Mouse (Mus musculus) hindbrain, embryonic 14.5 days (tissue): Measurements from ENCODE around the gene Slc27a5. TPM values are rescaled to one million over a fixed set of nuclear protein-coding genes. Genes with fewer than 3 reads are reported as not detected.

ENCODE experiments used
- ATAC-seq: fragments of 200-750 bp; cut with Nextera tagmentation; 2 replicates; pipeline ENCODE4 v1.8.0; 2017; ENCODE audit warnings: moderate number of reproducible peaks, mild to moderate bottlenecking, moderate TSS enrichment, moderate library complexity; ENCODE audit not compliant: low FRiP score
- DNase-seq: peaks from one replicate; pipeline ENCODE4 v3.0.0-alpha.2; 2015; ENCODE audit warnings: low spot score
- H3K27ac ChIP-seq: fragments of 300-500 bp; sonication (generic); 2 replicates; pipeline ENCODE4 v1.5.1; 2014; ENCODE audit warnings: mild to moderate bottlenecking, moderate library complexity
- H3K27me3 ChIP-seq: fragments of 300-500 bp; sonication (generic); 2 replicates; pipeline ENCODE4 v1.6.1; 2014; ENCODE audit warnings: mild to moderate bottlenecking, low read length, mixed read lengths; ENCODE audit not compliant: control insufficient read depth, insufficient read depth
- H3K36me3 ChIP-seq: fragments of 300-500 bp; sonication (generic); replicated peaks from 2 replicates; pipeline ENCODE4 v1.6.1; 2014; ENCODE audit not compliant: control insufficient read depth, insufficient read depth
- H3K4me1 ChIP-seq: fragments of 300-500 bp; sonication (generic); replicated peaks from 2 replicates; pipeline ENCODE4 v1.6.1; 2014; ENCODE audit warnings: antibody characterized with exemption, low read length, mixed read lengths; ENCODE audit not compliant: control insufficient read depth, insufficient read depth
- H3K4me2 ChIP-seq: fragments of 300-500 bp; sonication (generic); replicated peaks from 2 replicates; pipeline ENCODE4 v1.6.1; 2014; ENCODE audit warnings: mild to moderate bottlenecking, moderate library complexity
- H3K4me3 ChIP-seq: fragments of 300-500 bp; sonication (generic); replicated peaks from 2 replicates; pipeline ENCODE4 v1.5.1; 2014; ENCODE audit warnings: mild to moderate bottlenecking, low read length
- H3K9ac ChIP-seq: fragments of 300-500 bp; sonication (generic); 2 replicates; pipeline ENCODE4 v1.6.1; 2014
- H3K9me3 ChIP-seq: fragments of 300-500 bp; sonication (generic); 2 replicates; pipeline ENCODE4 v1.6.1; 2016; ENCODE audit warnings: low read length; ENCODE audit not compliant: control insufficient read depth
- WGBS: fragments of 180-500 bp; shearing (Covaris S2); extraction: QIAGEN DNeasy Blood & Tissue Kit; methylation state at CpG from one replicate; pipeline ENCODE4 v1.1.7; 2014; 5-methylcytosine and 5-hydroxymethylcytosine counted together
- polyA plus RNA-seq: library from polyadenylated mRNA; unstranded; fragments of >200 nt; fragmentation: Nextera tagmentation; extraction: Ambion mirVana; gene quantifications from 2 replicates; pipeline ENCODE4 v1.2.1, GENCODE M21; 2014

Slc27a5 gene
- polyA plus RNA-seq, 1 experiment from 2014 or later: 0.29 TPM

- Histone ChIP-seq H3K4me3 (no peak overlapping the region; the same call in 1 of the 2 replicates), H3K9me3 (no peaks in the 10 kb centered on the region), H3K27ac (peak overlapping the region; percentile 92; the same call in 1 of the 2 replicates), H3K27me3 (no peaks in the 10 kb centered on the region), H3K36me3 (0 out of 2 replicates have a peak, but pooled peaks cover 6% of the 10 kb centered on the region), H3K9ac (peak overlapping the region; percentile 70), H3K4me1 (peaks cover 14% of the 10 kb centered on the region), H3K4me2 (peak overlapping the region; percentile 85)
- 85% methylated on average over 18 of the region's 18 CpGs for WGBS
- ATAC-seq: no peak
- DNase-seq: no peak
These were observed 18.9 kb downstream of the Slc27a5 start for GRCm38 (mm10) chr7:12978931-12979722.

GRCm38 (mm10) chr7:12977682-12978389, 20.2 kb downstream of the Slc27a5 start, which contains the start of gene Zfp446:
Gene Zfp446 (plus strand): TSS chr7:12977848.
- Histone ChIP-seq H3K27ac (peak within 1 kb of the TSS; percentile 92), H3K36me3 (peaks cover 11% of the 10 kb centered on the region), H3K9me3 (no peaks in the 10 kb centered on the region), H3K9ac (peak within 1 kb of the TSS; percentile 70), H3K27me3 (no peaks in the 10 kb centered on the region), H3K4me3 (peak within 1 kb of the TSS; percentile 48), H3K4me1 (peaks cover 14% of the 10 kb centered on the region), H3K4me2 (peak within 1 kb of the TSS; percentile 85)
- DNase-seq (peak; percentile 97), ATAC-seq (peak; percentile 99)
- under 1% methylated on average over 49 of the region's 49 CpGs for WGBS

GRCm38 (mm10) chr7:12970906-12971305, 27.1 kb downstream of the Slc27a5 start:
- DNase-seq: no peak
- ATAC-seq: no peak
- H3K4me2 ChIP-seq: no peak overlapping the region
- H3K4me3 ChIP-seq: no peak overlapping the region
- no peaks in the 10 kb centered on the region for H3K27me3 ChIP-seq
- 95% methylated on average over 25 of the region's 25 CpGs for WGBS
- H3K9ac ChIP-seq: no peak overlapping the region
- H3K9me3 ChIP-seq: no peaks in the 10 kb centered on the region
- no peak overlapping the region for H3K27ac ChIP-seq
- H3K4me1 ChIP-seq: peaks cover 15% of the 10 kb centered on the region
- H3K36me3 ChIP-seq: peaks cover 50% of the 10 kb centered on the region

- H3K4me2 ChIP-seq: peak overlapping the region; percentile 81
- peaks cover 27% of the 10 kb centered on the region for H3K36me3 ChIP-seq
- H3K4me1 ChIP-seq: peaks cover 25% of the 10 kb centered on the region
- under 1% methylated on average over 25 of the region's 29 CpGs for WGBS
- H3K4me3 ChIP-seq: peak overlapping the region; percentile 65
- peak overlapping the region; percentile 78 for H3K9ac ChIP-seq
- no peak for DNase-seq
- no peaks in the 10 kb centered on the region for H3K27me3 ChIP-seq
- no peaks in the 10 kb centered on the region for H3K9me3 ChIP-seq
- H3K27ac ChIP-seq: peak overlapping the region; percentile 89
- ATAC-seq: peak; percentile 59
These were observed 31.7 kb downstream of the Slc27a5 start for GRCm38 (mm10) chr7:12966104-12966845.

- under 1% methylated on average over 23 of the region's 23 CpGs for WGBS
- ATAC-seq: peak; percentile 91
These were observed 32.3 kb downstream of the Slc27a5 start, which contains the start of gene Zfp324 for GRCm38 (mm10) chr7:12965678-12966091. Gene Zfp324 (plus strand): TSS chr7:12965838.

GRCm38 (mm10) chr7:12961511-12962141, 36.4 kb downstream of the Slc27a5 start:
- WGBS: 3% methylated on average over 29 of the region's 29 CpGs
- peaks cover 13% of the 10 kb centered on the region for H3K4me1 ChIP-seq
- ATAC-seq (peak; percentile 83), DNase-seq (peak; percentile 85)
- peak overlapping the region; percentile 39 for H3K4me3 ChIP-seq
- peak overlapping the region; percentile 58 for H3K9ac ChIP-seq
- no peaks in the 10 kb centered on the region for H3K36me3 ChIP-seq
- H3K4me2 ChIP-seq: peak overlapping the region; percentile 59
- H3K9me3 ChIP-seq: no peaks in the 10 kb centered on the region
- peak overlapping the region; percentile 79 for H3K27ac ChIP-seq
- no peaks in the 10 kb centered on the region for H3K27me3 ChIP-seq

More at GRCm38 (mm10) chr7:12965678-12966091, 32.3 kb downstream of the Slc27a5 start, which contains the start of gene Zfp324:
- Histone ChIP-seq H3K36me3 (peaks cover 21% of the 10 kb centered on the region), H3K27me3 (no peaks in the 10 kb centered on the region), H3K4me1 (peaks cover 25% of the 10 kb centered on the region), H3K4me3 (peak within 1 kb of the TSS; percentile 65), H3K27ac (peak within 1 kb of the TSS; percentile 89), H3K9me3 (no peaks in the 10 kb centered on the region), H3K4me2 (peak within 1 kb of the TSS; percentile 81), H3K9ac (peak within 1 kb of the TSS; percentile 78)
- DNase-seq: peak; percentile 85

- Histone ChIP-seq H3K4me2 (no peak overlapping the region), H3K4me3 (no peak overlapping the region), H3K9me3 (no peaks in the 10 kb centered on the region), H3K9ac (no peak overlapping the region), H3K4me1 (peaks cover 4% of the 10 kb centered on the region; the same call in 1 of the 2 replicates), H3K27me3 (no peaks in the 10 kb centered on the region), H3K36me3 (no peaks in the 10 kb centered on the region), H3K27ac (no peak overlapping the region)
- 20% methylated on average over 4 of the region's 4 CpGs for WGBS
- ATAC-seq (no peak), DNase-seq (no peak)
These were observed 38.3 kb downstream of the Slc27a5 start for GRCm38 (mm10) chr7:12959718-12960117.

- DNase-seq: no peak
- Histone ChIP-seq H3K27ac (no peak overlapping the region), H3K9ac (no peak overlapping the region), H3K36me3 (no peaks in the 10 kb centered on the region), H3K4me2 (no peak overlapping the region), H3K4me1 (no peaks in the 10 kb centered on the region), H3K4me3 (no peak overlapping the region), H3K27me3 (no peaks in the 10 kb centered on the region), H3K9me3 (no peaks in the 10 kb centered on the region)
- ATAC-seq: no peak
- 81% methylated on average over 4 of the region's 4 CpGs for WGBS
These were observed 39.0 kb downstream of the Slc27a5 start for GRCm38 (mm10) chr7:12958948-12959347.
